Mouse (Mus musculus): ENCODE measurements around the gene Itpripl2. TPM values are rescaled to one million over a fixed set of nuclear protein-coding genes. Genes with fewer than 3 reads are reported as not detected.

Itpripl2 gene
- total and polyA plus RNA-seq, 3 experiments = not detected

GRCm38 (mm10) chr7:118534326-118534725 is 42.6 kb upstream of the Itpripl2 start:
- Histone ChIP-seq H3K27me3 (replicated peaks) (peaks cover 2% of the 10 kb centered on the region), H3K4me1 (ENCODE audit: control insufficient read depth in 1 of 2, insufficient read depth in 2 of 2) (peaks cover 0 to 13% of the 10 kb centered on the region in 2 experiments; a peak in 2 of 4 replicates), H3K9me3 (replicated peaks; ENCODE audit: low read length) (no peaks in the 10 kb centered on the region), H3K4me2 (ENCODE audit: insufficient read depth, low read depth, poor library complexity, severe bottlenecking) (no peak overlapping the region), H3K4me3 (replicated peaks in 1 of 3; ENCODE audit: low read depth in 2 of 3, low read length in 2 of 3, poor library complexity in 1 of 3) (no peak overlapping the region), H3K27ac (ENCODE audit: insufficient read depth, low read depth) (no peak overlapping the region), H3K79me2 (replicated peaks; ENCODE audit: control insufficient read depth, extremely low read depth, insufficient read depth, poor library complexity, severe bottlenecking) (no peaks in the 10 kb centered on the region), H3K36me3 (replicated peaks in 1 of 2; ENCODE audit: control insufficient read depth in 1 of 2, insufficient read depth in 1 of 2, low read length in 1 of 2) (peaks cover 0 to 8% of the 10 kb centered on the region in 2 experiments), H3K9ac (ENCODE audit: insufficient read depth, low read depth) (no peak overlapping the region)
- in situ Hi-C loops (cut with MboI; ENCODE audit: low pct_ligation_motif_present, low pct_unique_long_range_greater_than_20kb, low sequenced_read_pairs) = no loop called here
- dilution Hi-C loops (cut with MboI; ENCODE audit: extremely low pct_ligation_motif_present, extremely low pct_unique_long_range_greater_than_20kb, low sequenced_read_pairs) = no loop called here
- TF ChIP-seq PAX5 (IDR thresholded peaks at IDR 0.05; ENCODE audit: low read length) (no peak), JUND (conservative IDR thresholded peaks at IDR 0.05; ENCODE audit: low read depth, low read length) (no peak), ELF1 (IDR thresholded peaks at IDR 0.05; ENCODE audit: low read depth, low read length) (no peak), ZKSCAN1 (IDR thresholded peaks at IDR 0.05; ENCODE audit: borderline replicate concordance, low read depth, low read length) (no peak), ZNF384 (IDR thresholded peaks at IDR 0.05; ENCODE audit: low read depth, low read length) (no peak), GABPA (IDR thresholded peaks at IDR 0.05; ENCODE audit: insufficient replicate concordance, low read depth, low read length) (no peak), RAD21 (IDR thresholded peaks at IDR 0.05; ENCODE audit: low read depth, low read length) (no peak)
- DNase-seq (ENCODE audit: extremely low read depth) = no peak

GRCm38 (mm10) chr7:118533178-118533578 is 41.4 kb upstream of the Itpripl2 start, which contains the start of gene Coq7:
TSS of gene Coq7 (minus strand) at chr7:118533356.
- Histone ChIP-seq H3K4me3 (replicated peaks in 1 of 3; ENCODE audit: low read depth in 2 of 3, low read length in 2 of 3, poor library complexity in 1 of 3) (peak within 1 kb of the TSS; percentile 71 to 91 (median 87)), H3K27ac (ENCODE audit: insufficient read depth, low read depth) (peak within 1 kb of the TSS; percentile 89), H3K4me1 (ENCODE audit: control insufficient read depth in 1 of 2, insufficient read depth in 2 of 2) (peaks cover 0 to 13% of the 10 kb centered on the region in 2 experiments; a peak in 2 of 4 replicates), H3K27me3 (replicated peaks) (peaks cover 2% of the 10 kb centered on the region), H3K79me2 (replicated peaks; ENCODE audit: control insufficient read depth, extremely low read depth, insufficient read depth, poor library complexity, severe bottlenecking) (no peaks in the 10 kb centered on the region), H3K9me3 (replicated peaks; ENCODE audit: low read length) (no peaks in the 10 kb centered on the region), H3K9ac (ENCODE audit: insufficient read depth, low read depth) (peak within 1 kb of the TSS; percentile 90), H3K4me2 (ENCODE audit: insufficient read depth, low read depth, poor library complexity, severe bottlenecking) (peak within 1 kb of the TSS; percentile 99), H3K36me3 (replicated peaks in 1 of 2; ENCODE audit: control insufficient read depth in 1 of 2, insufficient read depth in 1 of 2, low read length in 1 of 2) (peaks cover 0 to 15% of the 10 kb centered on the region in 2 experiments)
- in situ Hi-C loops (cut with MboI; ENCODE audit: low pct_ligation_motif_present, low pct_unique_long_range_greater_than_20kb, low sequenced_read_pairs) = no loop called here
- dilution Hi-C loops (cut with MboI; ENCODE audit: extremely low pct_ligation_motif_present, extremely low pct_unique_long_range_greater_than_20kb, low sequenced_read_pairs) = no loop called here
- peak; percentile 98 for DNase-seq (ENCODE audit: extremely low read depth)
- TF ChIP-seq ZC3H11A (IDR thresholded peaks at IDR 0.05; ENCODE audit: low read depth, low read length) (no peak), MAFK (IDR thresholded peaks at IDR 0.05; ENCODE audit: insufficient replicate concordance, low read length) (no peak), JUND (conservative IDR thresholded peaks at IDR 0.05; ENCODE audit: low read depth, low read length) (peak; percentile 62), CHD1 (IDR thresholded peaks at IDR 0.05; ENCODE audit: low read depth, low read length) (no peak), ZMIZ1 (IDR thresholded peaks at IDR 0.05; ENCODE audit: low read depth, low read length) (no peak), RAD21 (IDR thresholded peaks at IDR 0.05; ENCODE audit: low read depth, low read length) (no peak), JUN (IDR thresholded peaks at IDR 0.05; ENCODE audit: insufficient read depth, low read depth, low read length) (peak; percentile 61), USF1 (IDR thresholded peaks at IDR 0.05; ENCODE audit: low read depth, low read length) (no peak), UBTF (IDR thresholded peaks at IDR 0.05; ENCODE audit: low read depth, low read length) (no peak), MYC (IDR thresholded peaks at IDR 0.05; ENCODE audit: low read depth, low read length) (no peak), TCF12 (IDR thresholded peaks at IDR 0.05; ENCODE audit: low read depth, low read length) (peak; percentile 40; the same call in 1 of the 2 replicates), NRF1 (IDR thresholded peaks at IDR 0.05; ENCODE audit: low read depth, low read length) (peak; percentile 75), ETS1 (conservative IDR thresholded peaks at IDR 0.05; ENCODE audit: low read depth, low read length) (no peak; the same call in 1 of the 2 replicates), MXI1 (IDR thresholded peaks at IDR 0.05; ENCODE audit: low read depth, low read length) (no peak; the same call in 1 of the 2 replicates), NELFE (IDR thresholded peaks at IDR 0.05; ENCODE audit: low read depth, low read length) (peak; percentile 80), USF2 (conservative IDR thresholded peaks at IDR 0.05; ENCODE audit: low read depth, low read length) (no peak), KAT2A (IDR thresholded peaks at IDR 0.05; ENCODE audit: insufficient replicate concordance, low read length) (peak; percentile 42; the same call in 1 of the 2 replicates), SMC3 (IDR thresholded peaks at IDR 0.05; ENCODE audit: low read depth, low read length) (no peak), PAX5 (IDR thresholded peaks at IDR 0.05; ENCODE audit: low read length) (no peak), GABPA (IDR thresholded peaks at IDR 0.05; ENCODE audit: insufficient replicate concordance, low read depth, low read length) (no peak), BHLHE40 (IDR thresholded peaks at IDR 0.05; ENCODE audit: low read depth, low read length) (no peak), MEF2A (IDR thresholded peaks at IDR 0.05; ENCODE audit: borderline replicate concordance, low read depth, low read length) (peak; percentile 54; the same call in 1 of the 2 replicates), HCFC1 (IDR thresholded peaks at IDR 0.05; ENCODE audit: low read depth, low read length) (peak; percentile 76), CHD2 (IDR thresholded peaks at IDR 0.05; ENCODE audit: low read length) (peak; percentile 94), TBP (conservative IDR thresholded peaks at IDR 0.05; ENCODE audit: low read depth, low read length) (peak; percentile 81), RCOR1 (conservative IDR thresholded peaks at IDR 0.05; ENCODE audit: low read depth, low read length) (no peak), MAZ (IDR thresholded peaks at IDR 0.05; ENCODE audit: low read depth, low read length) (no peak; the same call in 1 of the 2 replicates), ELF1 (IDR thresholded peaks at IDR 0.05; ENCODE audit: low read depth, low read length) (peak; percentile 58; the same call in 1 of the 2 replicates), E2F4 (IDR thresholded peaks at IDR 0.05; ENCODE audit: insufficient replicate concordance, low read depth, low read length) (no peak)
